Mouse (Mus musculus) small intestine, adult 2 months (tissue): ENCODE measurements at regions not wholly inside any gene's neighbourhood (a gene's known extent, or its start where the extent isn't known, plus 50 kb on each side); places are given as distances from the start of the nearest gene placed in this dataset.
A peak's percentile ranks its signal among the peaks of the same experiment; 100 is the strongest.

Source experiments
- H3K27ac ChIP-seq: fragments of 200-500 bp; 2 replicates; pipeline ENCODE4 v1.5.1; 2012; ENCODE audit warnings: low read depth, low read length, control low read depth, inconsistent platforms; ENCODE audit not compliant: insufficient read depth
- H3K27me3 ChIP-seq: fragments of 200-500 bp; 2 replicates; pipeline ENCODE4 v1.6.1; 2012; ENCODE audit warnings: mild to moderate bottlenecking, moderate library complexity, low read length, inconsistent platforms; ENCODE audit not compliant: control insufficient read depth, insufficient read depth
- H3K36me3 ChIP-seq: fragments of 200-500 bp; 2 replicates; pipeline ENCODE4 v1.6.1; 2012; ENCODE audit warnings: mild to moderate bottlenecking, low read length, control low read depth, inconsistent platforms; ENCODE audit not compliant: control insufficient read depth, insufficient read depth
- H3K4me1 ChIP-seq: fragments of 200-500 bp; 2 replicates; pipeline ENCODE4 v1.6.1; 2012; ENCODE audit warnings: low read length, inconsistent platforms, mixed read lengths; ENCODE audit not compliant: control insufficient read depth, insufficient read depth, insufficient read length
- H3K4me3 ChIP-seq: fragments of 200-500 bp; 2 replicates; pipeline ENCODE4 v1.5.1; 2012; ENCODE audit warnings: low read depth, mild to moderate bottlenecking, control low read depth, inconsistent platforms, low read length, moderate library complexity
- CTCF ChIP-seq: fragments of 200-500 bp; IDR thresholded peaks from 2 replicates; pipeline ENCODE4 v1.5.1; 2012; ENCODE audit warnings: low read depth, mild to moderate bottlenecking, control low read depth, inconsistent platforms, low read length, moderate library complexity, mixed read lengths; ENCODE audit not compliant: insufficient replicate concordance, insufficient read length; ENCODE audit errors: extremely low read depth
- POLR2A ChIP-seq: fragments of 200-500 bp; IDR thresholded peaks from 2 replicates; pipeline ENCODE4 v1.6.1; 2012; ENCODE audit warnings: low read depth, mild to moderate bottlenecking, control low read depth, inconsistent platforms, low read length, moderate library complexity
- WGBS: fragments of 180-500 bp; shearing (Covaris S2); methylation state at CpG from one replicate; pipeline ENCODE4 v1.1.7; 2018; 5-methylcytosine and 5-hydroxymethylcytosine counted together

DNA sequence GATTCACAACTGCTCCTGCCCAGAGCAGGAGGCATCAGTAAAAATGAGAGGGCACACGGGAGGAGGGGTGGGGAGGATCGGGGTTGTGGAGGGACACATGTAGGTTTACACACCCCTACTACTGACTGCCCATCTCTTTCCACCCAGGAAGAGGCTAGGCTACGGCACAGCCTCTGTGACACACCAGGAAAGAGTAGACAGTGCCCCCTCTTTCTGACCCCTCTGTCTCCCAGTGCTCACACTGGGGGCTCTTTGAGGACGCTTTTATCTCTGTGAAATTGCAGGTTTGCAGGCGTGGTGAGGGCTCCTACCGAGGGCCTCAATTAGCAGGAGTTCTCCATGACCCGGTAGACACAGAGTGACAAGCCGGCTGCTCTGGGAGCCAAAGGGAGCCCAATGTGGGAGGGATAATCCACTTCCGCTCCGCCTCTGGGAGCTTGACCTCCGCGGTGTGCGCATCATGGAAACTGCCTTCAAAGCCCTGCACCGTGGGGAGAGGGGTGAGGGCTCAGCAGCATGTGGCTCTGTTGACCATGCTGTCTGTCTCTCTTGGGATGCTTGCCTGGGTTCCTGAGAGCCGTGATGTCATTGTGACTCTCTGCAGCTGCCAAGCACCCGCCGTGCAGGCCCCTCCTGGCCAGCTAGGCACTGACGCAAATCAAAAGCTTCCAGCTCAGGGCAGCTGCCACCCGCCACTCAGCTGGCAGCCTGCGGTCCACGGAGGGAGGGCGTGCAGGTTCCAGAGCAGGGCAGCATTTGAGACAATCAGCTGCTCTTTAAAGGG, 65.1 kb downstream of the Sik1 start:
- WGBS: 39% methylated on average over 22 of the region's 22 CpGs
- Histone ChIP-seq H3K36me3 (no peaks in the 10 kb centered on the region), H3K4me3 (no peak overlapping the region), H3K27me3 (no peaks in the 10 kb centered on the region), H3K4me1 (peaks cover 16% of the 10 kb centered on the region; the same call in 1 of the 2 replicates), H3K27ac (peak overlapping the region; percentile 28)
- TF ChIP-seq CTCF (no peak), POLR2A (no peak)

DNA sequence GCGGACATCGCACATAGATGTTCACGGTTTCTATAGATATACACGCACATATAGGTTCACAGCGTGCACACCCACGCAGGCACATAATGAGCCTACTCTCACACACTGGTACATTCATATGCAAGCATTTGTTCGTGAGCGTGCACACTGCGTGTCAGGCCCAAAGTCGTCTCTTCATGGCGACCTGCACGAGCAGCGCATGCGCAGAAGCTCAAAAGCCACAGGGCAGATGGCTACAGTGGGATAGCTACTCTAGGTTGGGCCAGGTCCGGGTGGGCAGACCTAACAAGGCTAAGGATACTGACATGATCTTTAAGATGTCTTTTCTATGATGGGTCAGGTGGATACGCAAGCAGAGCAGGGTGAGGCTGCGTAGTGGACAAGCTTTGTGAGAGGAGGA, 63.9 kb downstream of the Sik1 start:
- no peaks in the 10 kb centered on the region for H3K27me3 ChIP-seq
- 96% methylated on average over 17 of the region's 17 CpGs for WGBS
- TF ChIP-seq POLR2A (no peak), CTCF (no peak)
- H3K4me3 ChIP-seq: no peak overlapping the region
- no peaks in the 10 kb centered on the region for H3K36me3 ChIP-seq
- no peak overlapping the region for H3K27ac ChIP-seq
- peaks cover 16% of the 10 kb centered on the region; the same call in 1 of the 2 replicates for H3K4me1 ChIP-seq

DNA sequence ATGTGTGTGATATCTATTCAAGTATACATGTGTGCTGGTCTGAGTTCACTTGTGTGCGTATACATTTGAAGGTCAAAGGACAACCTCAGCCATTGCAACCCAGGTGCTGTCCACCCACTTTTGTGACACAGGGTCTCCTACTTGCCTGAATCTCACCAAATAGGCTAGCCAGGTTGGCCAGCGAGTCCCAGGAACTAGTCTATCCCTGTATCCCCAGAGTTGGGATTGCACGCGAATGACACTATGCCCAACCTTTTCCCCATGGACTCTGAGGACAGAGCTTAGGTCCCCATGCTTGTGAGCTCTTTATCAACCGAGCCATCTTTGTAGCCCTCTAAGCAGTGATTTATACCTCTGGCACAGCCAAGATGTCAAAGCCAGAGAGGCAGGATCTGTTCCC, 62.6 kb downstream of the Sik1 start:
- Histone ChIP-seq H3K27me3 (no peaks in the 10 kb centered on the region), H3K4me3 (no peak overlapping the region), H3K36me3 (no peaks in the 10 kb centered on the region), H3K4me1 (peaks cover 16% of the 10 kb centered on the region; the same call in 1 of the 2 replicates), H3K27ac (no peak overlapping the region)
- 83% methylated on average over 5 of the region's 5 CpGs for WGBS
- TF ChIP-seq CTCF: no peak

DNA sequence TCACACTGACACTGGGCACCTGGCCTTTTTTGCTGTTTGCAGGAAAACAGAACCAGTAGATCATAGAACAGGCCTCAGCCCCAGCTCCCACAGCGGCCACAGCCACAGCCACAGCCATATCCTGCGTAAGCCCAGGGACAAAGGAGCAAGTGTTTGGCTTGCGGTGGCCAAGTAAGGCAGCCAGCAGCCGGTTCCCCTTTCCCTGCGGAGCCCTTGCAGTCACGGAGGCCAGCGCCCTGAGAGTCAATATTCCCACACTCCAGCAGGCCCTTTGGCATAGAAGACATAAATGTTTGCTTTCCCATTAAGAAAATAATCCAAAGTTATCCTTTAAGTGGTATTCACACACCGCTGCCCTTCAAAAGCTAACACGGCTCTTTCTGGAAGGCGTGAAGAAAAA, 62.1 kb downstream of the Sik1 start:
- Histone ChIP-seq H3K36me3 (no peaks in the 10 kb centered on the region), H3K4me3 (no peak overlapping the region), H3K27ac (no peak overlapping the region), H3K27me3 (no peaks in the 10 kb centered on the region), H3K4me1 (peaks cover 16% of the 10 kb centered on the region; the same call in 1 of the 2 replicates)
- 61% methylated on average over 10 of the region's 10 CpGs for WGBS
- TF ChIP-seq POLR2A: no peak
- TF ChIP-seq CTCF: no peak

DNA sequence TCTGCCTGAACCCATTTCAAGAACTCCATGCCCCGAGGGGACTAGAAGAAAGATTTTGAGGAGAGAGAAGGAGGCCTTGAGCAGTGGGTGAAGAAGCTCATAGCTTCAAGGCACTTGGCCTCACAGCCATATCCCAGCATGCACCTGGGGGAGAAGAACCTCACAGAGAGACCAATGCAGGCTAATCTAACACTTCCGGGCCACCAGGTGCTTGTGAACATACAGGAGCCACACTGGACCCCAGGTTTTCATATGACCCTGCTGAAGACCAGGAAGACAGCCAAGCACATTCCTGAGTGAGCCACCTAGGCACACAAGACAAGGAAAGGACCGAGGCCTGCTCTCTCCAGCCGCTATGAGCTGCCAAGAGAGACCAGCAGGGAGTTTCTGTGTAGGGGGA, 61.6 kb downstream of the Sik1 start:
- TF ChIP-seq CTCF (no peak), POLR2A (no peak)
- Histone ChIP-seq H3K4me1 (peaks cover 13% of the 10 kb centered on the region; the same call in 1 of the 2 replicates), H3K27me3 (no peaks in the 10 kb centered on the region), H3K36me3 (no peaks in the 10 kb centered on the region), H3K27ac (no peak overlapping the region), H3K4me3 (no peak overlapping the region)
- 56% methylated on average over 4 of the region's 4 CpGs for WGBS
